Mouse (Mus musculus) midbrain, embryonic 14.5 days (tissue): ENCODE measurements around the gene Faap24. TPM values are rescaled to one million over a fixed set of nuclear protein-coding genes. Genes with fewer than 3 reads are reported as not detected.

ENCODE experiments used
- ATAC-seq: fragments of 200-750 bp; cut with Nextera tagmentation; 2 replicates; pipeline ENCODE4 v1.8.0; 2017; ENCODE audit warnings: moderate number of reproducible peaks, moderate library complexity; ENCODE audit not compliant: low FRiP score, low TSS enrichment
- DNase-seq: peaks from one replicate; pipeline ENCODE4 v3.0.0-alpha.2; 2015
- H3K27ac ChIP-seq: fragments of 300-500 bp; sonication (generic); replicated peaks from 2 replicates; pipeline ENCODE4 v1.5.1; 2014; ENCODE audit warnings: mild to moderate bottlenecking, low read depth, low read length, moderate library complexity
- H3K27me3 ChIP-seq: fragments of 300-500 bp; sonication (generic); 2 replicates; pipeline ENCODE4 v1.6.1; 2014; ENCODE audit warnings: low read length, control low read depth, mixed read lengths; ENCODE audit not compliant: control insufficient read depth, insufficient read depth
- H3K36me3 ChIP-seq: fragments of 300-500 bp; sonication (generic); 2 replicates; pipeline ENCODE4 v1.6.1; 2014; ENCODE audit warnings: low read length, control low read depth; ENCODE audit not compliant: control insufficient read depth, insufficient read depth
- H3K4me1 ChIP-seq: fragments of 300-500 bp; sonication (generic); 2 replicates; pipeline ENCODE4 v1.6.1; 2014; ENCODE audit warnings: mild to moderate bottlenecking, antibody characterized with exemption, low read length, control low read depth; ENCODE audit not compliant: control insufficient read depth, insufficient read depth
- H3K4me2 ChIP-seq: fragments of 300-500 bp; sonication (generic); 2 replicates; pipeline ENCODE4 v1.6.1; 2014; ENCODE audit warnings: mild to moderate bottlenecking, low read length, moderate library complexity
- H3K4me3 ChIP-seq: fragments of 300-500 bp; sonication (generic); replicated peaks from 2 replicates; pipeline ENCODE4 v1.5.1; 2014; ENCODE audit warnings: low read depth, low read length
- H3K9ac ChIP-seq: fragments of 300-500 bp; sonication (generic); replicated peaks from 2 replicates; pipeline ENCODE4 v1.6.1; 2014; ENCODE audit warnings: mild to moderate bottlenecking, low read length, moderate library complexity
- H3K9me3 ChIP-seq: fragments of 300-500 bp; sonication (generic); 2 replicates; pipeline ENCODE4 v1.6.1; 2016; ENCODE audit warnings: low read length, control low read depth, mixed read lengths; ENCODE audit not compliant: control insufficient read depth
- WGBS: fragments of 180-500 bp; shearing (Covaris S2); extraction: QIAGEN DNeasy Blood & Tissue Kit; methylation state at CpG from one replicate; pipeline ENCODE4 v1.1.7; 2014; 5-methylcytosine and 5-hydroxymethylcytosine counted together
- polyA plus RNA-seq: library from polyadenylated mRNA; unstranded; fragments of >200 nt; fragmentation: Nextera tagmentation; extraction: Ambion mirVana; gene quantifications from 2 replicates; pipeline ENCODE4 v1.2.1, GENCODE M21; 2014

Gene Faap24
- 17.7 and 19.1 TPM in 2 replicates for polyA plus RNA-seq

DNA sequence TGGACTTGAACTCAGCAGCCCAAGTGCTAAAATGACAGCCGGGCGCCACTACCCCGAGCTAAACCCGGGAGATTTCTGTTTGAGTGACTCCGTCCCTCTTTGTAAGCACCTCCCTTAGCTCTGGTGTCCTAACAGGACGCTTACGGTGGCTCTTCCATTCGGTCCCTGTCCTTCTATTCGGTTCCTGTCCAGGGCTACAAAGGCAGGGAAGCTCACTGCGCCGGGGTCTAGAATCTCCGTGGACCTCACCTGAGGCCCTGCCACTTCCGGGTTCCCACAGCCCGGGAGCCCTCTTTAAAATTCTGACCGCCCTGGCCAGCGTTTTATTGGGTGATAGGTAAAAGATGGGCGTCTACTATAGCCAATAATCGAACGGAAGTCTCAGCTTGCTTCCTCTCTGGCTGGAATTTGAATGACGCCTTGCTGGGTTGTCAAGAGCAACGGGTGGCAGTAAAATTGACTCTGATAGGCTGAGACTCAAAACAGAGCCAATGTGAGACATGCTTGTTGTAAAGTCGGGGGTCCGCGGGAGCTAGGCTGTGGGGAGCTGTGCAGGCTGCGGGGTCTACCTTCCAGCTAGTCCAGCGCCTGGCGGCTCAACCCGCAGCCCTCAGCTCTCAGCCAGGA, at the start of gene Faap24, which contains the start of gene Cep89:
Gene Faap24, minus strand, starts transcription at position 295 of the 627 bp plus-strand sequence.
Gene Cep89, plus strand, starts transcription at position 494 of the 627 bp plus-strand sequence.
- peak; percentile 97 for DNase-seq
- ATAC-seq = peak; percentile 99
- H3K27me3 ChIP-seq = no peaks in the 10 kb centered on the region
- H3K9ac ChIP-seq = peak within 1 kb of the TSS; percentile 65
- H3K4me1 ChIP-seq = peaks cover 16% of the 10 kb centered on the region
- peaks cover 24% of the 10 kb centered on the region for H3K36me3 ChIP-seq
- WGBS = under 1% methylated on average over 28 of the region's 28 CpGs
- H3K9me3 ChIP-seq = no peaks in the 10 kb centered on the region
- 0 out of 2 replicates have a peak within 1 kb of the TSS, but pooled peaks have one; percentile 13 for H3K27ac ChIP-seq
- peak within 1 kb of the TSS; percentile 53 for H3K4me3 ChIP-seq
- peak within 1 kb of the TSS; percentile 93 for H3K4me2 ChIP-seq

DNA sequence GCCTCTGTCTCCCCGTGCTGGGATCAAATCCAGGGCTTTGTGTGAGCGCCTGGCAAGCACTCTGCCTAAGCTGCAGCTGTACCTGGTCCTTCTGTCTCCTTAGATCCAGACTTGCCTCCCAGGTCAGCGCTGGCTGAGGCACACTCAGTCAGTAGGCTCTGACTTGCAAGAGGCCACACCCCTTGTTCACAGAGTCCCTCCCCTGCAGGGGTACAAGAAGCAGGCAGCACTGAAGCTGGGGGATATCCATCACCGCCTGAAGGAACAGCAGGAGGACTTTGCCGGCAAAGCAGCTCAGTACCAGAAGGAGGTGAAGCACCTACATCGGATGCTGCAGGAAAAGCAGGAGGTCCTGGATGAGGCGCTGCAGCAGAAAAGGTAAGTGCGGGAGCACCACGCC, 38.6 kb upstream of the Faap24 start:
- no peaks in the 10 kb centered on the region for H3K27me3 ChIP-seq
- no peak overlapping the region for H3K9ac ChIP-seq
- ATAC-seq = no peak
- no peak overlapping the region for H3K4me3 ChIP-seq
- WGBS = 78% methylated on average over 9 of the region's 9 CpGs
- no peak for DNase-seq
- no peak overlapping the region for H3K27ac ChIP-seq
- peaks cover 64% of the 10 kb centered on the region for H3K36me3 ChIP-seq
- H3K4me1 ChIP-seq = no peaks in the 10 kb centered on the region
- no peaks in the 10 kb centered on the region for H3K9me3 ChIP-seq
- no peak overlapping the region for H3K4me2 ChIP-seq

DNA sequence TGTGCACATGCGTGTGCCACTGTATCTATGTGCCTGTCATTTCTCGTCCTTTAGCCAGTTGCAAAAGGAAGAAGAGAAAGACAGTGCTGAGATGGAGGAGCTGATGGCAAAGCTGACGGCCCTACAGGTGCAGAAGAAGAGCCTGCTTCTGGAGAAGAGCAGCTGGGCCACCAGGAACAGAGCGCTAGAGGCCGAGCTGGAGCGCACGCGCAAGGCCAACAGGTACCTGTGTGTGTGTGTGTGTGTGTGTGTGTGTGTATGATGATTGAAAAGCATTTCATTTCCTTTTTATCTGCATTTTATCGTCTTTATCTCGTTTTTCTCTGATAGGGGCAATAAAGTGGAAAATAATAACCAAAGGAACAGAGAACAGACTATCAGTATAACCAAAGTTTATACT, 31.5 kb upstream of the Faap24 start:
- DNase-seq = no peak
- Histone ChIP-seq H3K9me3 (no peaks in the 10 kb centered on the region), H3K4me3 (no peak overlapping the region), H3K4me2 (no peak overlapping the region), H3K4me1 (no peaks in the 10 kb centered on the region), H3K27ac (no peak overlapping the region), H3K9ac (no peak overlapping the region), H3K36me3 (peaks cover 60% of the 10 kb centered on the region), H3K27me3 (no peaks in the 10 kb centered on the region)
- WGBS = 93% methylated on average over 10 of the region's 10 CpGs
- no peak for ATAC-seq

DNA sequence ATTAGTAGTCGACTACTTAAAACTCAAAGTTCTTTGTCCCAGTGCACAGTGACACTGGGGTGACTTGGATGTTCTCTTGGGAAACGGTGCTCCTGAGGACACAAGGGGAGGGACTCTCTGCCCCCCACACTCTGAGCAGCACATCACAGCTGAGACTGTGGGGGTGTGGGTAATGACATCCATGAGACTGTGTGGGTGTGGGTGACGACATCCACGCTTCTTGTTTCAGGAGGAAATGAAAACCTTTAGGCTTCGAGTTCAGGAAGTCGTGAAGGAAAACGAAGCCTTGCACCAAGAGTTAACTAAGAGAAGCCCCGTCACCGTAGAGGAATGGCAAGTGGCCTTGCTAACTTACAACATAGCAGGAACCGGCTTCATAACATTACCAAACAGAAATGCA, 26.4 kb upstream of the Faap24 start:
- Histone ChIP-seq H3K36me3 (peaks cover 67% of the 10 kb centered on the region), H3K27ac (no peak overlapping the region), H3K9me3 (no peaks in the 10 kb centered on the region), H3K27me3 (no peaks in the 10 kb centered on the region), H3K4me2 (no peak overlapping the region), H3K4me1 (no peaks in the 10 kb centered on the region), H3K4me3 (no peak overlapping the region), H3K9ac (no peak overlapping the region)
- 95% methylated on average over 10 of the region's 10 CpGs for WGBS
- no peak for ATAC-seq
- DNase-seq = no peak

DNA sequence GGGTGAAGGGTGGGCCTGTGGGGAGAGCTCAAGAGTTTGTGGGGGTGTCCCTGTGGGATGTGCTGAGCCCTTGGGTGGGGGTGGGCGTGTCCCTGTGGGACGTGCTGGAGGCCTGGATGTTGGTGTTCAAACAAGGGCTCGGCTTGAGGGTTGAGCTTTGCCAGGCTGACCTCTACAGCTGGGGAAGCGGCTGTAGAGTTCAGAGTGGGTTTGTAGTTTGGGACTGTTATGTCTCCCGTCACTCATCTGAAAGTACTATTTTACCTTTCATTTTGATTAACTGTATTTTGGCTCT, 20.0 kb upstream of the Faap24 start:
- no peak overlapping the region for H3K4me2 ChIP-seq
- H3K4me3 ChIP-seq = no peak overlapping the region
- H3K27me3 ChIP-seq = no peaks in the 10 kb centered on the region
- 90% methylated on average over 5 of the region's 5 CpGs for WGBS
- no peaks in the 10 kb centered on the region for H3K9me3 ChIP-seq
- no peaks in the 10 kb centered on the region for H3K4me1 ChIP-seq
- H3K36me3 ChIP-seq = peaks cover 50% of the 10 kb centered on the region
- H3K9ac ChIP-seq = no peak overlapping the region
- ATAC-seq (no peak), DNase-seq (no peak)
- H3K27ac ChIP-seq = no peak overlapping the region

DNA sequence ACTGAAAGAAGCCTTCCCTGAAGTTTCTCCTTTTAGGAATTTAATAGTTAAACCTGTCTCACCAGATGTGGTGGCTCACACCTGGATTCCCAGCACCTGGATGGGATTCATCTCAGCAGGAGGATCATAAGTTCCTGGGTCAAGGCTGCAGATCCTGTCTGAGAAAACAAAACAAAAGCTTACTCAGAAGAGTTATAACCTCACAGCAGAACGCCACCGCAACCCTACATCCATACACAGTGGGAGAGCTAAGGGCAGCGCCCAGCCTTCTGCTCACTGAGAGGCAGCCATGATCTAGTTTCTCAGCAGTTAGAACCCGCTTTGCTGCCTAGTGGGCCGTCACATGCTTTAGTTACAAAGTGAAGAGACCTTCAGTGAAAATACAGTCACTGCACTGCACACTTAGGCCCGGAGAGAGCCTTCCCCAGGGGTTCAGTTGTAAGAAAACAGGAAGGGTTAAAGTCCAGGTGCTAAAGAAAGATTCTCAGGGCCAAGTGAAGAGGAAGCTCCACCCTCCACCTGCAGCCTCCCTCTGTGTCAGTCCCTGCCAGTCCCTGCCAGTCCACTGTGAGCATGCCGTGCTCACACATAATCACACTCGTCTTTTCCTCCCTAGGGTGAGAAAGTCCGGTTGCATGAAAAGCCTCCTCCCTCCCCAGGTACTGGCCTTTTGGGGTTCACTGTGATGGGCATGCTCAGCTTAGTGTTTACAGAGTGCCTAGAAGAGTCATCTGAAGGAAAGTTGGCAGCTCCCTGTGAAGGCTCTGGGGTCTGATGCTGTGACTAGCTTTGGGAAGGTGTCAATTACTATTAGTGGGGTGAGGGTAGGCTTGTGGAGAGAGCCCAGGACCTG, 19.4 kb upstream of the Faap24 start:
- Histone ChIP-seq H3K27ac (no peak overlapping the region), H3K9me3 (no peaks in the 10 kb centered on the region), H3K36me3 (peaks cover 46% of the 10 kb centered on the region), H3K27me3 (no peaks in the 10 kb centered on the region), H3K9ac (no peak overlapping the region), H3K4me1 (no peaks in the 10 kb centered on the region), H3K4me2 (no peak overlapping the region), H3K4me3 (no peak overlapping the region)
- ATAC-seq = no peak
- 91% methylated on average over 9 of the region's 9 CpGs for WGBS
- no peak for DNase-seq

DNA sequence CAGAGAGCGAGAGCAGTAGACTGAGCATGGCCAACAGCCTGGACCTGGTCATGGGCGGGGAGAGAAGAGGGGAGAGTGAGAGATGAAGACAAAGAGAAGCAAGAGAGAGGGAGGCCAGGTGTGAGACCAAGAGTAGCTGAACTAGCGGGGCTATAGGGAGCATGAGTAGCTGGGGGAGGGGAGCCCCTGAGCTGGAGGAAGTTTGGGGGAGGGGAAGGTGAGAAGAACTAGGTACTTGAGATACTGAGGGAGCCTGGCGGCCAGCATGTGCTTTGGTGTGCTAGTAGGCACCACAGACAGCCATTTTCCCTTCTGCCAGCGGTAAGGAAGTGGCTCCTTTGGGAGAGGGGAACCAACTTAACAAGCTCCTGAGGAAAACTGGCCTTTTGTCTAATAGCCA, 18.6 kb upstream of the Faap24 start:
- Histone ChIP-seq H3K4me3 (no peak overlapping the region), H3K9ac (no peak overlapping the region), H3K27me3 (no peaks in the 10 kb centered on the region), H3K27ac (no peak overlapping the region), H3K36me3 (peaks cover 45% of the 10 kb centered on the region), H3K4me1 (no peaks in the 10 kb centered on the region), H3K9me3 (no peaks in the 10 kb centered on the region), H3K4me2 (no peak overlapping the region)
- no peak for DNase-seq
- ATAC-seq = no peak
- 76% methylated on average over 5 of the region's 5 CpGs for WGBS

DNA sequence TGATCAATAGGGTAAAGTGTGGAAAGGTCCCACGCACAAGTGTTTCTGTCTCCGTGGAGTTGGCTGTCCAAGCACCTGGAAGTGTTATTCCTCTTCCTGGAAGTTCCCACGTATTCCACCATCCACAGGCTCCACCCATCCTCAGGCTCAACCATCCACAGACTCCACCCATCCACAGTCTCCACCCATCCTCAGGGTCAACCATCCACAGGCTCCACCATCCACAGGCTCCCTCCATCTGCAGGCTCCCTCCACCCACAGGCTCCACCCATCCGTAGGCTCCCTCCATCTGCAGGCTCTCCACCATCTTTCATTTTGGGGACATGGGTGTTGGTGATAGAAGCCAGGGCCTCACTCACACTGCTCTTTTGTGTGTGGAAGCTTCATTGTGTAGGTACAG, 4.5 kb upstream of the Faap24 start:
- H3K9me3 ChIP-seq = no peaks in the 10 kb centered on the region
- peaks cover 8% of the 10 kb centered on the region for H3K4me1 ChIP-seq
- WGBS = 90% methylated on average over 4 of the region's 4 CpGs
- no peaks in the 10 kb centered on the region for H3K27me3 ChIP-seq
- no peak overlapping the region for H3K9ac ChIP-seq
- no peak overlapping the region for H3K4me3 ChIP-seq
- peaks cover 46% of the 10 kb centered on the region for H3K36me3 ChIP-seq
- no peak for DNase-seq
- no peak overlapping the region for H3K27ac ChIP-seq
- H3K4me2 ChIP-seq = no peak overlapping the region
- ATAC-seq = no peak
